Mouse (Mus musculus): ENCODE data around the gene Sohlh2. TPM values are rescaled to one million over a fixed set of nuclear protein-coding genes. Genes with fewer than 3 reads are reported as not detected.

Gene Sohlh2
- polyA plus RNA-seq, 1 experiment, result not detected

GRCm38 (mm10) chr3:55206413-55206812 is 24.6 kb downstream of the Sohlh2 start:
- Histone ChIP-seq H3K27me3 (ENCODE audit: control insufficient read depth, insufficient read depth, low read length) (no peaks in the 10 kb centered on the region), H3K36me3 (ENCODE audit: control insufficient read depth, insufficient read depth, low read length) (no peaks in the 10 kb centered on the region), H3K4me3 (ENCODE audit: low read depth, low read length) (no peak overlapping the region), H3K27ac (ENCODE audit: insufficient read depth, low read depth, low read length) (no peak overlapping the region), H3K4me1 (ENCODE audit: control insufficient read depth, insufficient read depth, insufficient read length, low read length) (no peaks in the 10 kb centered on the region)
- no peak for TF ChIP-seq CTCF (IDR thresholded peaks at IDR 0.05; ENCODE audit: extremely low read depth, insufficient read length, insufficient replicate concordance, low read depth, low read length)
- TF ChIP-seq POLR2A (IDR thresholded peaks at IDR 0.05; ENCODE audit: low read depth, low read length), result no peak
- 95% methylated on average over 2 of the region's 2 CpGs for WGBS

GRCm38 (mm10) chr3:55207665-55208064 is 25.8 kb downstream of the Sohlh2 start:
- H3K4me1 ChIP-seq (ENCODE audit: control insufficient read depth, insufficient read depth, insufficient read length, low read length), result no peaks in the 10 kb centered on the region
- no peaks in the 10 kb centered on the region for H3K36me3 ChIP-seq (ENCODE audit: control insufficient read depth, insufficient read depth, low read length)
- H3K27ac ChIP-seq (ENCODE audit: insufficient read depth, low read depth, low read length), result no peak overlapping the region
- no peaks in the 10 kb centered on the region for H3K27me3 ChIP-seq (ENCODE audit: control insufficient read depth, insufficient read depth, low read length)
- 72% methylated on average over 6 of the region's 6 CpGs for WGBS
- no peak overlapping the region for H3K4me3 ChIP-seq (ENCODE audit: low read depth, low read length)
- no peak for TF ChIP-seq CTCF (IDR thresholded peaks at IDR 0.05; ENCODE audit: extremely low read depth, insufficient read length, insufficient replicate concordance, low read depth, low read length)
- TF ChIP-seq POLR2A (IDR thresholded peaks at IDR 0.05; ENCODE audit: low read depth, low read length), result no peak

- H3K4me3 ChIP-seq (ENCODE audit: low read depth, low read length), result no peak overlapping the region
- H3K4me1 ChIP-seq (ENCODE audit: control insufficient read depth, insufficient read depth, insufficient read length, low read length), result no peaks in the 10 kb centered on the region
- 10% methylated on average over 2 of the region's 2 CpGs for WGBS
- H3K36me3 ChIP-seq (ENCODE audit: control insufficient read depth, insufficient read depth, low read length), result no peaks in the 10 kb centered on the region
- no peaks in the 10 kb centered on the region for H3K27me3 ChIP-seq (ENCODE audit: control insufficient read depth, insufficient read depth, low read length)
- H3K27ac ChIP-seq (ENCODE audit: insufficient read depth, low read depth, low read length), result no peak overlapping the region
- no peak for TF ChIP-seq POLR2A (IDR thresholded peaks at IDR 0.05; ENCODE audit: low read depth, low read length)
- TF ChIP-seq CTCF (IDR thresholded peaks at IDR 0.05; ENCODE audit: extremely low read depth, insufficient read length, insufficient replicate concordance, low read depth, low read length), result no peak
Observed at GRCm38 (mm10) chr3:55212254-55212653, 30.4 kb downstream of the Sohlh2 start.

- Histone ChIP-seq H3K36me3 (ENCODE audit: control insufficient read depth, insufficient read depth, low read length) (no peaks in the 10 kb centered on the region), H3K4me1 (ENCODE audit: control insufficient read depth, insufficient read depth, insufficient read length, low read length) (no peaks in the 10 kb centered on the region), H3K27ac (ENCODE audit: insufficient read depth, low read depth, low read length) (no peak overlapping the region), H3K4me3 (ENCODE audit: low read depth, low read length) (no peak overlapping the region), H3K27me3 (ENCODE audit: control insufficient read depth, insufficient read depth, low read length) (no peaks in the 10 kb centered on the region)
- TF ChIP-seq CTCF (IDR thresholded peaks at IDR 0.05; ENCODE audit: extremely low read depth, insufficient read length, insufficient replicate concordance, low read depth, low read length) (no peak), POLR2A (IDR thresholded peaks at IDR 0.05; ENCODE audit: low read depth, low read length) (no peak)
- WGBS, result 56% methylated on average over 4 of the region's 4 CpGs
Observed at GRCm38 (mm10) chr3:55213785-55214184, 32.0 kb downstream of the Sohlh2 start.

- Histone ChIP-seq H3K27me3 (ENCODE audit: control insufficient read depth, insufficient read depth, low read length) (no peaks in the 10 kb centered on the region), H3K4me3 (ENCODE audit: low read depth, low read length) (no peak overlapping the region), H3K27ac (ENCODE audit: insufficient read depth, low read depth, low read length) (no peak overlapping the region), H3K4me1 (ENCODE audit: control insufficient read depth, insufficient read depth, insufficient read length, low read length) (no peaks in the 10 kb centered on the region), H3K36me3 (ENCODE audit: control insufficient read depth, insufficient read depth, low read length) (no peaks in the 10 kb centered on the region)
- no peak for TF ChIP-seq CTCF (IDR thresholded peaks at IDR 0.05; ENCODE audit: extremely low read depth, insufficient read length, insufficient replicate concordance, low read depth, low read length)
- no peak for TF ChIP-seq POLR2A (IDR thresholded peaks at IDR 0.05; ENCODE audit: low read depth, low read length)
- WGBS, result 54% methylated on average over 6 of the region's 6 CpGs
Observed at GRCm38 (mm10) chr3:55214413-55214812, 32.6 kb downstream of the Sohlh2 start.

GRCm38 (mm10) chr3:55222502-55222901 is 40.7 kb downstream of the Sohlh2 start:
- Histone ChIP-seq H3K4me1 (ENCODE audit: control insufficient read depth, insufficient read depth, insufficient read length, low read length) (no peaks in the 10 kb centered on the region; the same call in 1 of the 2 replicates), H3K27ac (ENCODE audit: insufficient read depth, low read depth, low read length) (no peak overlapping the region), H3K27me3 (ENCODE audit: control insufficient read depth, insufficient read depth, low read length) (no peaks in the 10 kb centered on the region), H3K36me3 (ENCODE audit: control insufficient read depth, insufficient read depth, low read length) (no peaks in the 10 kb centered on the region), H3K4me3 (ENCODE audit: low read depth, low read length) (no peak overlapping the region)
- 94% methylated on average over 2 of the region's 2 CpGs for WGBS
- TF ChIP-seq POLR2A (IDR thresholded peaks at IDR 0.05; ENCODE audit: low read depth, low read length) (no peak), CTCF (IDR thresholded peaks at IDR 0.05; ENCODE audit: extremely low read depth, insufficient read length, insufficient replicate concordance, low read depth, low read length) (peak; percentile 32; the same call in 1 of the 2 replicates)

GRCm38 (mm10) chr3:55223862-55224261 is 42.0 kb downstream of the Sohlh2 start:
- 80% methylated on average over 3 of the region's 3 CpGs for WGBS
- no peaks in the 10 kb centered on the region for H3K36me3 ChIP-seq (ENCODE audit: control insufficient read depth, insufficient read depth, low read length)
- H3K4me1 ChIP-seq (ENCODE audit: control insufficient read depth, insufficient read depth, insufficient read length, low read length), result no peaks in the 10 kb centered on the region; the same call in 1 of the 2 replicates
- TF ChIP-seq POLR2A (IDR thresholded peaks at IDR 0.05; ENCODE audit: low read depth, low read length) (no peak), CTCF (IDR thresholded peaks at IDR 0.05; ENCODE audit: extremely low read depth, insufficient read length, insufficient replicate concordance, low read depth, low read length) (no peak)
- H3K27ac ChIP-seq (ENCODE audit: insufficient read depth, low read depth, low read length), result no peak overlapping the region
- H3K4me3 ChIP-seq (ENCODE audit: low read depth, low read length), result no peak overlapping the region
- no peaks in the 10 kb centered on the region for H3K27me3 ChIP-seq (ENCODE audit: control insufficient read depth, insufficient read depth, low read length)
